Mouse (Mus musculus) heart, postnatal 36 days (tissue): Measurements from ENCODE around the gene Celf2. TPM values are rescaled to one million over a fixed set of nuclear protein-coding genes. Genes with fewer than 3 reads are reported as not detected.

Experiments used
- DNase-seq, 2 experiments: peaks; one replicate each; pipeline ENCODE4 v3.0.0; 2021 to 2022
- intact Hi-C: fragments of 180-260 bp; cut with DNase I; formaldehyde crosslinking; loops from one replicate; pipeline ENCODE4 v1.15.1; 2025
- total RNA-seq, 2 experiments: library from RNA; stranded (reverse); gene quantifications; 2 replicates each; pipeline ENCODE4 v1.2.3; 2021

Celf2 gene
- total RNA-seq, 2 experiments from 2014 or later, result 68.4 to 73.2 TPM

GRCm38 (mm10) chr2:7395473-7395872 lies 113.9 kb downstream of the Celf2 start:
- intact Hi-C loops, result no loop called here

DNA sequence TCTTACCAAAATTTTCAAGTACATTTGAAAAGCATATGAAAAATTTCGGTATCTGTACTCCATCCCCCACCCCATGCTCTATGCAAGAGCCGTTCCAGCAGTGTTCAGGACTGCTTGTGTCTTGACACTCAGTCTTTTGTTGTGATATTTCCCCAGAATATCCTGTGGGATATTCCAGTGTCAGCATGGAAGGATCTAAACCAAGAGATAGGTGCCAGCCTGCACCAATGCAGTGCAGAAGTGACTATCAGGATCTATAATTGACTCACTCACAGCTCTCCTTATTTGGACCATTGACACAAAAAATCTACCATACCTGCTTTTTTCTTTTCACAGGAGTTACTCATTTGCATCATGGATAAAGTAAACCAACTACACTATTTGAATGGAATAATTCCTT lies 116.9 kb downstream of the Celf2 start:
- intact Hi-C loops, result no loop called here
- DNase-seq, result no peak

More at GRCm38 (mm10) chr2:7395473-7395872, 113.9 kb downstream of the Celf2 start:
- DNase-seq, result no peak

GRCm38 (mm10) chr2:7389264-7389663 lies 120.1 kb downstream of the Celf2 start:
- DNase-seq, result no peak
- intact Hi-C loops, result no loop called here

DNA sequence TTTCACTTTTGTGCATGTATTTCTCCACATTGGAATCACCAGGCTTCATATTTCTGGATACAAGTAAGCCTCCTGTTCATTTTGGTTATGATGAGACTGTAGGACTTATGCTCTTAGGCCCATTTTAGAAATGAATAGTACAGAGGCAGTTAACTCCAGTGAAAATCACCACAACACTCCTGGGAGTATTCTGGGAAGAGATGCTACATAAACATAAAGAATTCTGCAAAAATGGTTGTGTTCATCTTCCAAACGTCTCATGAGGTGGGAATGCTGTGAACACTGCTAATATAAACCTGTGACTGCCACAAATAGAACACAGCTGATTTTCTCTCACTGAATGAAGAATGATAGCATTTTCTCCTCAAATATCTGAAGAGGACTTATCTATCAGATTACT lies 130.6 kb downstream of the Celf2 start:
- intact Hi-C loops, result no loop called here
- no peak for DNase-seq

DNA sequence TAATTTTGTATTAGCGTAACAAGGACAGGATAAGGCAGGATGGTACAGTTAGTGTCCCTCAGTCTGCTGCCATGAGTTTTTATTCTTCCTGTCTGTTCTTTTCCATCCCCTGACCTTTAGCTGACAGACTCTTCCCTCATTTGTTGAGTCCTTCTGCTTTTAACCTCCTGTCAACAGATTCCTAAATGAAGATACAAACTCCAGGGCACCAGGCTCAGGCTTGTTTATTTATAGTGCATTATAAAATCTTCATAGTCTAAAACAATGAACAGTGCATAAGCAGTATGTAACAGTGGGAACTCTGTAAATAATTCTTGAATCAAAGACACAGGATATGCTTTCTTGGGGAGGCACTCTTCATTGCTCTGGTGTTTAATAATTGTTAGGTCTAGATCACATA lies 131.5 kb downstream of the Celf2 start:
- DNase-seq, result no peak
- intact Hi-C loops, result no loop called here

- intact Hi-C loops, result no loop called here
- DNase-seq, result no peak
These were observed 141.6 kb downstream of the Celf2 start for GRCm38 (mm10) chr2:7367738-7368137.

GRCm38 (mm10) chr2:7359557-7359956 lies 149.8 kb downstream of the Celf2 start:
- DNase-seq, result no peak
- intact Hi-C loops, result no loop called here

DNA sequence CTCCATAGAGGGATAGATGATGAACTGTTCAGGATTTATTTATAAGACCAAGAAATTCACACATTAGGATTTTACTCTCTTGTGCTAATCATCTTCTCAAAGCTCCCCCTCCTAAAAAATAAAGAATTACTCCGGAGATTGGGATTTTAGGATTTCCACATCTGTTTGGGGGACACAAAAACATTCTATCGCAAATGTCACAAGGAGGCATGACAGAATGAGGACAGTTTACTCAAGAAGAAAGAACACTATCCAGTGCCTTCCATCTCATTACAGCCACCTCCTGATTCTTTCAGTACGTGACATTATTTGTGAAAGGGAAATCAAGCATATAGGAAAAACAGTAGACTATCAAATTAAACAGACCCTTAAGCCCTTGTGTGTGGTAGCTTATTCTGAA lies 150.5 kb downstream of the Celf2 start:
- no peak for DNase-seq
- intact Hi-C loops, result no loop called here

DNA sequence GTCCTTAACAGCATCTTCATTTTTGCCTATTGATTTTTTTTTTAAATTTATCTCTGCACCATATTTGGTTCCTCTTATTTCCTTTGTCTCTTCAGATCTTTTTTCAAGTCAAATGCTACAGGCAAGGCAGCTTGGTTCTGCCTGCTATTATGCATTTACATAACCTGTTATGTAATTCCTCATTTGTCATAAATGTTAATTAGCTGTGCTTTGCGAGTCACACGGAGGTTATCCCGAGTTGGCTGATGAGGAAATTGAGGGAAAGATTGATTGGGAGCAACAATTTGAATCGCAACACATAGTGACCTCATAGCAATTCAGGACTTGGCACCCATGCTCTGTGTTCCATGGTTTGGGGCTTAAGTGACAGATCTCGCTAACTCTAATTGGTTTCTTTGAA lies 158.1 kb downstream of the Celf2 start:
- intact Hi-C loops, result no loop called here
- no peak for DNase-seq

- no peak for DNase-seq
- intact Hi-C loops, result no loop called here
These were observed 162.5 kb downstream of the Celf2 start for GRCm38 (mm10) chr2:7346703-7347461.

GRCm38 (mm10) chr2:7344951-7345350 lies 164.4 kb downstream of the Celf2 start:
- intact Hi-C loops, result no loop called here
- DNase-seq, result no peak

DNA sequence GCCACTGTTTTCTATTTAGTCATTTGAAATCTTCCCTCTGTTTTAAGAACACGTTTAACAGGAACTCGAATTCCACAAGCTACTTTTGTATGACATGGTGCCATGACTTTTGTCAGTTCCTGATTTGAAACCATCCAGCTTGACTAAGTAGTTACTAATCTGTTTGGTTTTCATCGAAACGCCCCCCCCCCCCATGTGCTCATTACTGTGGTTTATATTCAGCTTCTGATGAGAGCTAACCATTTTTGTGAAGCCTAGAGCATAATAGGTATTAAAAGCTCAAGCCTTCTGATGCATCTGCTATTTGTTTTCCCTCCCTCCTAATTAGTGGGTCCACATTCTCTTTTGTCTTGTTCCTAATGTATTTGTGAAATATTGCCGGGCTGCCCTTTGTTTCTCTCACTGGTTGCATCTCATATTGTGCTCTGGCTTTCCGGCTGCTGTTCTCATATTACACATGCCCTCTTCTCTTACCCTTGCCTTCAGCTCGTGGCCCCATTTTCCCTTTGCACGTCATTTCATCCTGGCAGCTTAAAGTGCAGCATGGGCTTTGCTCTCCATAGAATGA lies 166.4 kb downstream of the Celf2 start:
- intact Hi-C loops, result no loop called here
- no peak for DNase-seq

GRCm38 (mm10) chr2:7334846-7335245 lies 174.5 kb downstream of the Celf2 start:
- intact Hi-C loops, result no loop called here
- DNase-seq, result no peak

DNA sequence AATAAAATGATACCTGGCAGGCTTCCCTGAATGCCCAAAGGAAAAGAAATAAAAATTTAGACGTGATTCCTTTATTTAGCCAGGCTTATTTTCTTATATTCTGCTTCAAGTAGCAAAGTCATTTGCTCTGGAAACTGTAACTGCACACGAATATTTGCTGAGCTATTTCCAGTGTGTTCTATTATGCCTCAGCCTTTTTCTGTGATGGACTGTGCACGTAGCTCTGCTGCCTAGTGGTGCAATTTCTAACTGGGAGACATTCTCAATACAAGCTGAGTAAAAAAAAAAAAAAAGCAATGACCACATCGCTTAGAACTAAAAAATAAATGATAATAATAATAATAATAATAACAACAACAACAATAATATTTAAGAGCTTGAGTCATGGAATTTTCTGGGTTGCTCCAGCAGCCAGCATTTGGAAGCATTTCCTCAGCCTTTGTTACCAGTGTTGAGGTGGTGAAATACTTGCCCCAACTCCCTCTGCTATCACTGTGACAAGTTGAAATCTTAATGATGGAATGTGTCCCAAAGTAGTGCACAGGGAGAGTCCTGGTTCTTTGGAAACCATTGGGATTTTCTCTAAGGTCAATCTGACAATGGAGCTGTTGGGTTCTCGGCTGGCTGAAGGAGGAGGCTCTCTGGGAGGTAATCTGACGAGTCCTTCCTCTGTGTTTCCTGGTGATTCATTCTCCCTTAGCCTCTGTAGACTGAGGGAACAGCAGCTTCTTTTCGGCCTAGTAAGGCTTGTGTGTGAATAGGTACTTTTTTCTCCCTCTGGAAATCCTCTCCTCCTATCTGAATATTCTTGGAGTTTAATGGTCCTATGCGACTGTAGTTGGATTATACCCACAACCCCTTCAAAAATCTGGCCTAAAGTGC lies 181.1 kb downstream of the Celf2 start:
- intact Hi-C loops, result no loop called here
- peak in 1 of 2 experiments; percentile 7 for DNase-seq

- no peak for DNase-seq
- intact Hi-C loops, result no loop called here
These were observed 189.6 kb downstream of the Celf2 start for GRCm38 (mm10) chr2:7319760-7320159.

DNA sequence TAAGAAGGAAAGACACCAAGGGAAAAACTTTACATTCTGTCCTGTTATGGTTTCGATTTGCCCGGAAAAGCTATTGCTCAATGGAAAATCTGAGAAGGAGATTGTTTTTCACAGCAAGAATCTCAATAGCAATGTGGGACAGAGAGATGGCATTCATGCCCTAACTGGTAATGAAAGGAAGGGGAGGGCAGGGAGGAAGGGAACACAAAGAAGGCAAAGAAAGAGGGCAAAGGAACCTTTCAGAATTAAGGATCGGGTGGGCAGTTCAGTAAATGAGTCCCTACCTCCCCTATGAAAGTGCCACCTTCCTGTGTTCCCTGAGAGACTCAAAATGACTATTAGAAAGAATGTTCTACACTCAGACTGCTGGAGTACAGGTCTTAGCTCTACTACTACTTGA lies 197.6 kb downstream of the Celf2 start:
- DNase-seq, result no peak
- intact Hi-C loops, result no loop called here

DNA sequence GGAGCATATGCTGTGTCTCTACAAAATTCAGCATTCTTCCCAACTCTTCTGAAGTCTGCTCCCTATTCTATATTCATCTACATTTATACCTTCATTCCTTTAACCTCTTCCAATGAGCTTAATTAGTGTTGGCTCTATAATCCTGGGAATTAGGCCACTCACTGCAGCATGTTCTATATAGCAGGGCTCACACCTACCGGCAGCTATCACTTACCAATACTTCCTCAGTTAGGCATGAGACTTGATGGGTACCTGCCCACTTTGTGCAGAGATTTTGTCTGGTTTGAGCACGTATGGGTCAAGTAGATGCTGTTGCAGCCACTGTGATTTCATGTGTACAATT lies 198.6 kb downstream of the Celf2 start:
- intact Hi-C loops, result no loop called here
- DNase-seq, result no peak

GRCm38 (mm10) chr2:7310129-7310839 lies 199.1 kb downstream of the Celf2 start:
- intact Hi-C loops, result no loop called here

DNA sequence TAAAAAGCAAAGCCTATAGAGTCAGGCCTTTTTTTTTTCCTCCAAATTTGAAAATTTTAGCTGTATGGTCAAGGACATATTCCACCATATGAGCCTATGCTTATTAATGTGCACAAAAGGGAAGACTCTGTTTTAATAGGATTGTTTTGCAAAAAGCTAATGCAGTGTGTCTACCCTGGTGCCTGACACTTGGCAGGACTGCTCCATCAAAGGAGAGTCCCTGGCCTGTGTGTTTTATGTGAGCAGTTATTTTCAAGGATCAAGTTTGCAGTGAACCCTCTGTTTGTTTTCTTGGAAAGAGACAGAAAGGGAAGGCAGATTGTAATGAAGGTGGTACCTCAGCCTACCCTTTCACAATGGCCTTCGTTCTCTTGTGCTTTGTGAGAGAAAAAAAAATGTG lies 200.0 kb downstream of the Celf2 start:
- no peak for DNase-seq
- intact Hi-C loops, result no loop called here

More at GRCm38 (mm10) chr2:7310129-7310839, 199.1 kb downstream of the Celf2 start:
- no peak for DNase-seq

DNA sequence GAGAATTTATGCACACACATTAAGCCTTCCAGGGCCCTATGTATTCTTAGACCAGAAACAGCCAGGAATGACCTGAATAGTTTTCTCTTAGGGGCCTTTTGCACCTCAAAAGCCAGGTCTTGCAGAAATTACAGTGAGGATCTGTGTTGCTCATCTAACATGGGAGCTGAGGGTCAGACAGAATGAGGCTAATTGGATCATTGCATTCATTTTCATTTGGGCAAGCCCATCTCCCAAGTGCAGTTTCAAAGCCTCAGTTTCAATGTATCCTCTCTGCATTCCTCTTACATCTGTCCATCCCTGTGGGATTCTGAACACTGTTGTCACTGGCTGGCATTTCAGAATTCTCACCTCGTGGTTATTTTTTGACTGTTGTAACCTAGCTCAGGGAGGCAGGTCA lies 200.6 kb downstream of the Celf2 start:
- DNase-seq, result no peak
- intact Hi-C loops, result no loop called here

DNA sequence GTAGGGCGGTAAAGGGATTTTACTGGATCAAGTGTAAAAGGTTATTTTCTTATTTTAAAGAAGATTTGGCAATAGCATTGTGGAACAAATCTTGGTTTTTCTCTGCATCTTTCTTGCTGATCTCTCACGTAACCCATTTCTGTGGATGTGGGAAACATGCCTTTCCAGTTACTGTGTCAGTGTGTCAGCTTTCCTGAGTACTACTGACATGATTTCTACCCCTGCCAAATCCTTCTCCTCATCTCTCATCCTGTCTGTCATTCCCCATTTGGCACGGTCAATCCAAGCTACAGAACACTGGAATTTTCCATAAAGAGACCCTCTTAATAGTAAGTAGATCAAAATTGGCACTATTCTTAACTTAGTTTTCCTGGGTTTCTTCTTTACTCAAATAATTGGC lies 221.9 kb downstream of the Celf2 start:
- no peak for DNase-seq
- intact Hi-C loops, result no loop called here
